Mouse (Mus musculus): Measurements from ENCODE around the gene Hmgcll1. TPM values are rescaled to one million over a fixed set of nuclear protein-coding genes. Genes with fewer than 3 reads are reported as not detected.

The Hmgcll1 gene
- polyA plus RNA-seq, 1 experiment from 2014 or later = 0.87 TPM

DNA sequence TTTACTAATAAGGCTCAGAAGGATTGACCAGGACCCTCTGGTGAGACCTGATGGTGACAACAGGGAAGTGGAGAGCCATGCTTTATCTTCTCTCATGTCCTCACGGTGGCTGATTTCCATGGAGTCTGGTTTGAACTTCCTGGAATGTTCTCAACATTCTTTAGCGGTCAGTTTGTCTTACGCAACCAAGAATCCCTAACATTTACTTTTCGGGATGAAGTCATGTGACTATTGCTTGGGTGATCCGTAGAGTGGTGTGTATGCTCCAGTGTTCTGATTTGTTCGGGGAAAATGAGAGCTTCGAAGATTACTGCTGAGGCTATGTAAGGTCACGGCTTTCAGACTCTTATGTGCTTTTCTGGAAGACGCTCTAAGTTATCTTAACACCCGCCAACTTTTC lies 1.9 kb downstream of the Hmgcll1 start:
- no peak for ATAC-seq
- TF ChIP-seq CTCF (IDR thresholded peaks at IDR 0.05; ENCODE audit: low read depth) = no peak
- Histone ChIP-seq H3K27ac (ENCODE audit: low read depth, low read length) (no peak overlapping the region), H3K36me3 (ENCODE audit: control insufficient read depth, insufficient read depth) (no peaks in the 10 kb centered on the region), H3K9me3 (ENCODE audit: control insufficient read depth) (no peaks in the 10 kb centered on the region), H3K4me3 (ENCODE audit: low read depth, low read length) (no peak overlapping the region), H3K27me3 (replicated peaks; ENCODE audit: control insufficient read depth, insufficient read depth, low read length) (no peaks in the 10 kb centered on the region; the same call in 1 of the 2 replicates), H3K4me1 (replicated peaks; ENCODE audit: control insufficient read depth, insufficient read depth, low read length) (no peaks in the 10 kb centered on the region), H3K9ac (ENCODE audit: low read depth, low read length) (no peak overlapping the region), H3K4me2 (replicated peaks; ENCODE audit: low read depth) (no peak overlapping the region)
- WGBS = 77% methylated on average over 10 of the region's 10 CpGs

DNA sequence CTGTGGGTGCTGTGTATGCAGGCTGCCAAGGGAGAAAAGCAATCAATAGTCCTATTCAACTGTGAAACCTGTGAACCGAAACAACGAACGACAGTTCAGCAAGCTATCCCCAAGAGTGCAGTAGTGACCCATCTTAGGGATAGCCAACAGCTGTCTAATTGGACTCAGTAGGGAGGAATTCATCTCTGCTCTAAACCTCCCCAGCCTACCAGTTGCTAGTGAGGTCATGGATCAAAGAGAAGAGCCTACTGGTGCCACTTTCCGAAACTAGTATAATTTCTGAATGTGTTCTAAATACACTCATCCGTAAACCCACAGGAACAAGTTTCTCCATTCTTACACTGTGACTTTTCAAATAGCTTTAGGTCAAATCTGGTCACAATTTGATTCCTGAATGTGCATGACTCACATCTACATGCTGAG lies 8.9 kb downstream of the Hmgcll1 start:
- H3K9me3 ChIP-seq (ENCODE audit: control insufficient read depth) = no peaks in the 10 kb centered on the region
- ATAC-seq = no peak
- H3K4me3 ChIP-seq (ENCODE audit: low read depth, low read length) = no peak overlapping the region
- H3K4me1 ChIP-seq (replicated peaks; ENCODE audit: control insufficient read depth, insufficient read depth, low read length) = no peaks in the 10 kb centered on the region
- no peak overlapping the region for H3K27ac ChIP-seq (ENCODE audit: low read depth, low read length)
- no peak for TF ChIP-seq CTCF (IDR thresholded peaks at IDR 0.05; ENCODE audit: low read depth)
- no peaks in the 10 kb centered on the region for H3K27me3 ChIP-seq (replicated peaks; ENCODE audit: control insufficient read depth, insufficient read depth, low read length)
- no peak overlapping the region for H3K4me2 ChIP-seq (replicated peaks; ENCODE audit: low read depth)
- no peak overlapping the region for H3K9ac ChIP-seq (ENCODE audit: low read depth, low read length)
- H3K36me3 ChIP-seq (ENCODE audit: control insufficient read depth, insufficient read depth) = no peaks in the 10 kb centered on the region
- WGBS = 74% methylated on average over 5 of the region's 5 CpGs

DNA sequence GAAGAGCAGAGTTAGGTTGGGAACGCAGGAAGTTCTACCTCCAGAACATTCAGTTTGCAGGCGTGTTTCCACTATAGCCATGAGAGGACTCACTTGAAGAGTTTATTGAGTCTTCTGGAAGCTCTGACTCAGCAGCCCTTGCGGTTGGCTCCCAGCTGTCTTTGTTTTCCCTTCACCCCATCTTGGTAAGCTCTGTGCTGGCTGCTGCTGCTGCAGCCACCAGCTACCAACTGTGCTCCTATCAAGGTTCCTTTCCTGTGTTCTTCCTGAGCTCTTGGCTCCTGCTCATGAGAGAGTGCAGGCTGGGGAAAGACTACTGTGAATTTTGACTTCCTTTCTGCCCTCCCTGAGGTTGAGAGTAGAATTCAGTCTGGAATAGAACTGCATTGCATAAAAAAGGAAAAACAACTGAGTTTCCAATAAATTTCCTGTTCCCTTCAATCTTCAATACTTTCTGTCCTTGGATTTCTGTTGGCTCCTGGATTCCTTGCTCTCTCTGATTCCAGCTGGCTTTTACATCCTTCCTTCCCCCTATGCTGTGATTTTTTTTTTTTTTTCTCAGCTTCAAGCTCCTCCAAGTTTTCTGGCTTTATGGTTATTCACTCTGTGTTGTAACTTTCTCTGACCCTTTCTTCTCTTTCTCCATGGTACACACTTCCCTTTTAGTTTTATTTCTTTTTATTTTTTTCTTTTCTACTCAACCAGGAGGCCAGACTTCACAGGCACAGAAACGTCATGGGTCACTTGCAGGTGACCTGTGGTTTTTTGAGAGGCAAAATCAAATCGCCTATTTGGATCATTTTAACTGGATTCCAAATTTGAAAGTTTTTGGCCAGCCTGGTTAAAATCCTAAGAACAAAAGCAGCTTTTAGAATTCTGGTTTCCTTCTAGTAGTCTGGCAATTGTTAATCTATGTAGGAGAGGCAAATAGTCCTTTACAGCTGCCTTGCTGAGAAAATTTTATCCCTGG lies 9.9 kb downstream of the Hmgcll1 start:
- Histone ChIP-seq H3K4me1 (replicated peaks; ENCODE audit: control insufficient read depth, insufficient read depth, low read length) (no peaks in the 10 kb centered on the region), H3K27ac (ENCODE audit: low read depth, low read length) (no peak overlapping the region), H3K9me3 (ENCODE audit: control insufficient read depth) (no peaks in the 10 kb centered on the region), H3K4me2 (replicated peaks; ENCODE audit: low read depth) (no peak overlapping the region), H3K36me3 (ENCODE audit: control insufficient read depth, insufficient read depth) (no peaks in the 10 kb centered on the region), H3K27me3 (replicated peaks; ENCODE audit: control insufficient read depth, insufficient read depth, low read length) (no peaks in the 10 kb centered on the region), H3K9ac (ENCODE audit: low read depth, low read length) (no peak overlapping the region), H3K4me3 (ENCODE audit: low read depth, low read length) (no peak overlapping the region)
- TF ChIP-seq CTCF (IDR thresholded peaks at IDR 0.05; ENCODE audit: low read depth) = no peak
- WGBS = 48% methylated on average over 5 of the region's 5 CpGs
- no peak for ATAC-seq

DNA sequence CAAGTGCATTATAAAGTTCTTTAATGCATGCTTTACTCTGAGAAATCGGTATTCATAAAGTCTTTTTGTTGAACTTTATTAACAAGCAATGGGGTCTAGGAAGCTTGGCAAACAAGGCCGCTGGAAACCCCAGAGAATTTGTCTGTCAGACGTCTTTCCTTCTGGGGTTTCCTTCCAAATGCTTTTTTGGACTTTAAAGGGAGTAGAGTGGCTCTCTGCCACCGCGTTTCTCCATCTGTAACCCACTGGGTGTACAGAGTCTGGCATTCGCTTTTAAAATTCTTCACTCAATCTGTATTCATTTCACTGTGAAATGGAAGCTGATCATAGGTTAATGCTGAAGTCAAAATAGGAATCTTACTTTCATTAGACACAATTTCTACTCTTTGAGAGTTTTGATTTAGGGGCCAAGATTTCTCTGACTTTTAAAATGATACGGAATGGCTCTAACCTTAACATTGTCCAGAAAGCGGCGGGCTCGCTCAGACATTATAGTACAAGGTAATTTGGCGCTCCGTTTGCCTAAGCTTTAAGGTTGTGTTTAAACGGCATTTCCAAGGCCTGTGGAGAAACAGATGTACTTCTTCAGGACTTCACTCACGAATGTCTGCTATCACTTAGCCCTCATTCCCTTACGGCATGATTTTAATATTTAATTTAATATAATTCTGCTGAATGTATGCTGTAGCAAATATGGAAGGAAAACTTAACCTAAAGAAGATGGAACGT lies 15.0 kb downstream of the Hmgcll1 start:
- 82% methylated on average over 16 of the region's 16 CpGs for WGBS
- Histone ChIP-seq H3K4me3 (ENCODE audit: low read depth, low read length) (no peak overlapping the region), H3K27ac (ENCODE audit: low read depth, low read length) (no peak overlapping the region), H3K9me3 (ENCODE audit: control insufficient read depth) (no peaks in the 10 kb centered on the region), H3K4me2 (replicated peaks; ENCODE audit: low read depth) (no peak overlapping the region), H3K4me1 (replicated peaks; ENCODE audit: control insufficient read depth, insufficient read depth, low read length) (no peaks in the 10 kb centered on the region), H3K9ac (ENCODE audit: low read depth, low read length) (no peak overlapping the region), H3K27me3 (replicated peaks; ENCODE audit: control insufficient read depth, insufficient read depth, low read length) (no peaks in the 10 kb centered on the region), H3K36me3 (ENCODE audit: control insufficient read depth, insufficient read depth) (no peaks in the 10 kb centered on the region)
- no peak for TF ChIP-seq CTCF (IDR thresholded peaks at IDR 0.05; ENCODE audit: low read depth)
- no peak for ATAC-seq

DNA sequence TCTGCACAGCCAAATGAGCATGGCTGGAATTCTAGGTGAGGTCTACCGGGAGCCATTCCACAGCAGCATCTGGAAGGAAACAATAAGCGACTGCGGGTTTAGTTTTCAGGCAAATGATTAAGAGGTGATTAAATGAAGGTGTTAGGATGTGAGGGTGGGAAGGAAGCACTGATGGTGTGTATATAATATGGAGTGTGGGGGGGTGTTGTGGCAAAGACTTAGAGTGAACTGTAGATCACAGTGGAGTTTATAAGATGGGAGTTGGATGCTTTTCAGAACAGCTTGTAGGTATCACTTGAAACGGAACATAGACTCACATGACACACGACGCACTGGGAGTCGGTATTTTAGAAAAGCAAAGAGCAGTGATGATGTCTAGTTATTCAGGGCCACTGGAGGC lies 20.4 kb downstream of the Hmgcll1 start:
- Histone ChIP-seq H3K9me3 (ENCODE audit: control insufficient read depth) (no peaks in the 10 kb centered on the region), H3K27me3 (replicated peaks; ENCODE audit: control insufficient read depth, insufficient read depth, low read length) (no peaks in the 10 kb centered on the region), H3K9ac (ENCODE audit: low read depth, low read length) (no peak overlapping the region), H3K4me1 (replicated peaks; ENCODE audit: control insufficient read depth, insufficient read depth, low read length) (no peaks in the 10 kb centered on the region), H3K4me3 (ENCODE audit: low read depth, low read length) (no peak overlapping the region), H3K4me2 (replicated peaks; ENCODE audit: low read depth) (no peak overlapping the region), H3K36me3 (ENCODE audit: control insufficient read depth, insufficient read depth) (no peaks in the 10 kb centered on the region), H3K27ac (ENCODE audit: low read depth, low read length) (no peak overlapping the region)
- ATAC-seq = no peak
- no peak for TF ChIP-seq CTCF (IDR thresholded peaks at IDR 0.05; ENCODE audit: low read depth)
- 66% methylated on average over 7 of the region's 7 CpGs for WGBS

DNA sequence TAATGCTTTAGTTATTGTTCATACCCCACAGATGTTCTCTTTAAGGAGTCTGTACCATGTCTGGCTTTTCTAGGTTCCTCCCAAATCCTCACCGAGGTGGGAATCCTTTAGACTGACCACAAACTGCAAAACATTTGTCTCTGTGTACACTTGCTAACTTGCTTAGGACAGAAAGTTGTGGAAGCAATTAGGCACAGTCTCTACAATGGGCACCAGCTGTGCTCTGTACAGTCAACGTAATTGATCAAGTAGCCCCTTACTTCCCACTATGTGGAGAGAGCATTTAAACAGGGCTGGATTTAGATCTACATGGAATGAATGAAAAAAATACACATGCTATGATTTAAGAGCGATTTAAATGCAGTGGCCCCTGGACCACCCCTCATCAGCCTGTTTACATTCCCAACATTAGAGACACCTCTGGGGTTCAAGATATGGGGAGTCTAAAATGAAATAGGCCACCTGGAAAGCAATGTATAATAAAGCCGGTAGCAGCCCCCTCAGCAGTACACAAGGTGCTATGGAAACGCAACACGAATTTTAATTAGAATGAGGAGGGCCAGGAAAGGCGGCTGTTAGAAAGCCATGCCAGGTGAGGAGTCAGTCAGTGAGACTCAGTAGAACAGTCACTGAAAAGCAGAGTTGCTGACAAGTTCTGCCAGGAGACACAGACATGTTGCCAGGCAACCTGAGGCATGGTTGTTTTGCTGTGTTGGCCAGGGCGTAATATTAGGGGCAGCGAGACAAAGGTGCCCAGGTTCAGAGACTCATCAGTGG lies 23.9 kb downstream of the Hmgcll1 start:
- WGBS = 62% methylated on average over 9 of the region's 9 CpGs
- no peak overlapping the region for H3K4me3 ChIP-seq (ENCODE audit: low read depth, low read length)
- no peak for TF ChIP-seq CTCF (IDR thresholded peaks at IDR 0.05; ENCODE audit: low read depth)
- H3K9me3 ChIP-seq (ENCODE audit: control insufficient read depth) = no peaks in the 10 kb centered on the region
- H3K4me2 ChIP-seq (replicated peaks; ENCODE audit: low read depth) = no peak overlapping the region
- no peaks in the 10 kb centered on the region for H3K36me3 ChIP-seq (ENCODE audit: control insufficient read depth, insufficient read depth)
- no peaks in the 10 kb centered on the region for H3K4me1 ChIP-seq (replicated peaks; ENCODE audit: control insufficient read depth, insufficient read depth, low read length)
- no peaks in the 10 kb centered on the region for H3K27me3 ChIP-seq (replicated peaks; ENCODE audit: control insufficient read depth, insufficient read depth, low read length)
- H3K9ac ChIP-seq (ENCODE audit: low read depth, low read length) = no peak overlapping the region
- no peak overlapping the region for H3K27ac ChIP-seq (ENCODE audit: low read depth, low read length)
- no peak for ATAC-seq

Data from intestine, postnatal 0 days (tissue).